Mouse (Mus musculus): ENCODE measurements around the gene 1700056E22Rik. TPM values are rescaled to one million over a fixed set of nuclear protein-coding genes. Genes with fewer than 3 reads are reported as not detected.

The 1700056E22Rik gene
- total RNA-seq, 1 experiment, result 1.1 TPM

DNA sequence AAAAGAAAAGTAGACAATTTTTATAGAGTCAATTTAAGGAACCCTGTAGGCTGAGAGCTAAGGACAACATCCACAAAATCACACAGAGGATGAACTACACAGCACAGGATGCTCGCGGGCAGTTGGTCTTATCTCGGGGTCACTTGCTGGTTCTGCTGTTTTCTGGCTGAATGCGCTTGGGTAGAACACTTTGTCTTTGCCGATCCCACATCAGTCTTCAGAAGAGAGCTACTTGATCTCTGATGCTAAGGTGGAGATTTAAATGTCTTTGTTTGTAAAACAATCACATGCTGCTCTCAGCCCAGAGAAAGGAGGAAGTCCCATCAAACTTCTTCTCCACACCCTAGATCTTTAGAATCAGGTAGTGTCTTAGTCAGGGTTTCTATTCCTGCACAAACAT, 9.0 kb downstream of the 1700056E22Rik start:
- Histone ChIP-seq H3K4me3 (ENCODE audit: insufficient read depth in 1 of 2, low read depth in 1 of 2, low read length in 2 of 2, poor library complexity in 1 of 2, severe bottlenecking in 1 of 2) (no peak overlapping the region), H3K4me1 (ENCODE audit: control insufficient read depth in 2 of 2, insufficient read depth in 2 of 2, low read length in 2 of 2, poor library complexity in 1 of 2) (peaks cover 2 to 3% of the 10 kb centered on the region in 2 experiments; a peak in 2 of 4 replicates), H3K36me3 (ENCODE audit: control insufficient read depth, insufficient read depth, low read length, poor library complexity, severe bottlenecking) (no peaks in the 10 kb centered on the region), H3K27ac (ENCODE audit: insufficient read depth, low read depth, low read length, poor library complexity, severe bottlenecking) (no peak overlapping the region), H3K9me3 (ENCODE audit: control insufficient read depth, insufficient read depth, low read depth, low read length) (no peaks in the 10 kb centered on the region), H3K9ac (ENCODE audit: insufficient read depth, low read depth, low read length, poor library complexity, severe bottlenecking) (no peak overlapping the region)
- TF ChIP-seq ZNF384 (IDR thresholded peaks at IDR 0.05; ENCODE audit: low read depth, low read length) (no peak), CHD2 (IDR thresholded peaks at IDR 0.05; ENCODE audit: low read depth, low read length) (no peak)
- in situ Hi-C loops (cut with MboI; ENCODE audit: low sequenced_read_pairs in 2 of 2, unreplicated experiment in 2 of 2), result no loop called here
- no peak for DNase-seq (ENCODE audit: low read depth, low spot score)

DNA sequence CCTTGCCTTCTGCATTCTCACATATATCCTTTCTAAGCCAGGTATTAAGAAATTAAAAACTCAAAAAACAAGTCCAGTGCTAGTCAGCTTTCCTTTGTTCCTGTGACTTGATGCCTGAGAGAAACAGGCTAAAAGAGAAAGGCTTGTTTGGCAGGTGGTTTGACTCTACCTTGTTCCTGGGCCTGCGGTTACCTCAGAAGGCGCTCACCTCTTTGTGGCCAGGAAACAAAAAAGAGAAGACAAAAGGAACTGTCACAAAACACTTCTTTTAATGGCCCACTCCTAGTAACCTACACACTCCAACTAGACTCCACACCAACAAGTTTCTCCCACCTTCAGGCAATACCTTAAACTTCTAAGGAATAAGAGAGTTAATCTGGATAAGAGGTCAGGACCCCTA, 9.5 kb downstream of the 1700056E22Rik start:
- DNase-seq (ENCODE audit: low read depth, low spot score), result no peak

DNA sequence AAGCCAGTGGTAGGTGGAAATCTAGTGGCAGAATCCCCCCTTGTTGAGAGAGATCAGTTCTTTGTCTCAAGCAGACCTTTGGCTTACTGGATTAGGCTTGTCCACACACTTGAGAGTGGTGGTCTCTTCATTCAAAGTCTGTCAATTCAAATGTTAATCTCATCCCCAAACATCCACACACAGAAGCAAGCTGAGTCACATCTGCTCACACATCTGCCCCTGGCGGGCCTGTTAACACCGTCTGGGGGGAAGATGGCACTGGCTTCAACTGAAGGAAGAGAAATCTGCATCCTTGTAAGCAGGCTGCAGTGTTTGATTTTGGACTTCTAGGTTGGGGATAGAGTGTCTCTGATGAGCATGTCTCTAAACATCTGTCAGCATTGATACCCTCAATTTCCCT, 10.1 kb downstream of the 1700056E22Rik start:
- Histone ChIP-seq H3K9ac (ENCODE audit: insufficient read depth, low read depth, low read length, poor library complexity, severe bottlenecking) (no peak overlapping the region), H3K27ac (ENCODE audit: insufficient read depth, low read depth, low read length, poor library complexity, severe bottlenecking) (no peak overlapping the region), H3K9me3 (ENCODE audit: control insufficient read depth, insufficient read depth, low read depth, low read length) (no peaks in the 10 kb centered on the region), H3K4me3 (ENCODE audit: insufficient read depth in 1 of 2, low read depth in 1 of 2, low read length in 2 of 2, poor library complexity in 1 of 2, severe bottlenecking in 1 of 2) (no peak overlapping the region), H3K4me1 (ENCODE audit: control insufficient read depth in 2 of 2, insufficient read depth in 2 of 2, low read length in 2 of 2, poor library complexity in 1 of 2) (peaks cover 2 to 9% of the 10 kb centered on the region in 2 experiments; a peak in 2 of 4 replicates), H3K36me3 (ENCODE audit: control insufficient read depth, insufficient read depth, low read length, poor library complexity, severe bottlenecking) (no peaks in the 10 kb centered on the region)
- DNase-seq (ENCODE audit: low read depth, low spot score), result no peak
- TF ChIP-seq ZNF384 (IDR thresholded peaks at IDR 0.05; ENCODE audit: low read depth, low read length) (no peak), ZC3H11A (IDR thresholded peaks at IDR 0.05; ENCODE audit: borderline replicate concordance, low read depth, low read length) (no peak), MAFK (IDR thresholded peaks at IDR 0.05; ENCODE audit: insufficient read depth, low read depth, low read length) (no peak), HCFC1 (IDR thresholded peaks at IDR 0.05; ENCODE audit: borderline replicate concordance, insufficient read depth, low read length) (no peak), CHD2 (IDR thresholded peaks at IDR 0.05; ENCODE audit: low read depth, low read length) (no peak)
- in situ Hi-C loops (cut with MboI; ENCODE audit: low sequenced_read_pairs in 2 of 2, unreplicated experiment in 2 of 2), result no loop called here

More for the DNA sequence above, 9.5 kb downstream of the 1700056E22Rik start:
- H3K4me1 ChIP-seq (ENCODE audit: control insufficient read depth in 2 of 2, insufficient read depth in 2 of 2, low read length in 2 of 2, poor library complexity in 1 of 2), result peaks cover 2 to 6% of the 10 kb centered on the region in 2 experiments; a peak in 2 of 4 replicates
- no peak overlapping the region for H3K27ac ChIP-seq (ENCODE audit: insufficient read depth, low read depth, low read length, poor library complexity, severe bottlenecking)
- TF ChIP-seq MAFK (IDR thresholded peaks at IDR 0.05; ENCODE audit: insufficient read depth, low read depth, low read length), result no peak
- TF ChIP-seq CHD2 (IDR thresholded peaks at IDR 0.05; ENCODE audit: low read depth, low read length), result no peak
- no peak for TF ChIP-seq HCFC1 (IDR thresholded peaks at IDR 0.05; ENCODE audit: borderline replicate concordance, insufficient read depth, low read length)
- TF ChIP-seq ZC3H11A (IDR thresholded peaks at IDR 0.05; ENCODE audit: borderline replicate concordance, low read depth, low read length), result no peak
- TF ChIP-seq ZNF384 (IDR thresholded peaks at IDR 0.05; ENCODE audit: low read depth, low read length), result no peak
- H3K9ac ChIP-seq (ENCODE audit: insufficient read depth, low read depth, low read length, poor library complexity, severe bottlenecking), result no peak overlapping the region
- no peaks in the 10 kb centered on the region for H3K36me3 ChIP-seq (ENCODE audit: control insufficient read depth, insufficient read depth, low read length, poor library complexity, severe bottlenecking)
- no peaks in the 10 kb centered on the region for H3K9me3 ChIP-seq (ENCODE audit: control insufficient read depth, insufficient read depth, low read depth, low read length)
- no peak overlapping the region for H3K4me3 ChIP-seq (ENCODE audit: insufficient read depth in 1 of 2, low read depth in 1 of 2, low read length in 2 of 2, poor library complexity in 1 of 2, severe bottlenecking in 1 of 2)
- in situ Hi-C loops (cut with MboI; ENCODE audit: low sequenced_read_pairs in 2 of 2, unreplicated experiment in 2 of 2), result no loop called here

DNA sequence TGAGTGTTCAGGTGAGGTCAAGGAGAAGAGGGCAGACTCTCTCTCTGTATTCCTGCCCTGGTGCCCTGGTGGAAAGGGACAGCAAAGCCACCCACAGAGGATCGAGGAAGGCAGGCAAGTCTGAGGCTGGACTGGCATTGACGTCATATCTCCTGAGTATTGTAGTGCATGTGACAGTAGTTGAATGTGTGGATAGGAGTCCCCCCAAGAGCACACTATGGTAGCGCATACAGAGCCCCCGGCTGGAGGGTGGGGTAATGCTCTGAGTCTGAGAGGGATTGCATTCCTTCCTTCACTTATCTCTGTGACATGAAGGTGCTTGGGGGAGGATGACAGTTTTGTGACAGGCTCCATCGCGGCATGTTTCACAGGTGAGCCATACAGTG, 14.4 kb downstream of the 1700056E22Rik start:
- DNase-seq (ENCODE audit: low read depth, low spot score), result no peak
- in situ Hi-C loops (cut with MboI; ENCODE audit: low sequenced_read_pairs in 2 of 2, unreplicated experiment in 2 of 2), result no loop called here
- Histone ChIP-seq H3K9ac (ENCODE audit: insufficient read depth, low read depth, low read length, poor library complexity, severe bottlenecking) (no peak overlapping the region), H3K9me3 (ENCODE audit: control insufficient read depth, insufficient read depth, low read depth, low read length) (no peaks in the 10 kb centered on the region), H3K4me3 (ENCODE audit: insufficient read depth in 1 of 2, low read depth in 1 of 2, low read length in 2 of 2, poor library complexity in 1 of 2, severe bottlenecking in 1 of 2) (no peak overlapping the region), H3K36me3 (ENCODE audit: control insufficient read depth, insufficient read depth, low read length, poor library complexity, severe bottlenecking) (no peaks in the 10 kb centered on the region), H3K27ac (ENCODE audit: insufficient read depth, low read depth, low read length, poor library complexity, severe bottlenecking) (no peak overlapping the region), H3K4me1 (ENCODE audit: control insufficient read depth in 2 of 2, insufficient read depth in 2 of 2, low read length in 2 of 2, poor library complexity in 1 of 2) (peaks cover 2 to 12% of the 10 kb centered on the region in 2 experiments; a peak in 2 of 4 replicates)
- TF ChIP-seq ZC3H11A (IDR thresholded peaks at IDR 0.05; ENCODE audit: borderline replicate concordance, low read depth, low read length) (no peak), ZNF384 (IDR thresholded peaks at IDR 0.05; ENCODE audit: low read depth, low read length) (no peak), CHD2 (IDR thresholded peaks at IDR 0.05; ENCODE audit: low read depth, low read length) (no peak), MAFK (IDR thresholded peaks at IDR 0.05; ENCODE audit: insufficient read depth, low read depth, low read length) (no peak), HCFC1 (IDR thresholded peaks at IDR 0.05; ENCODE audit: borderline replicate concordance, insufficient read depth, low read length) (no peak)
